Mouse (Mus musculus): Measurements from ENCODE around the gene Bola2. TPM values are rescaled to one million over a fixed set of nuclear protein-coding genes. Genes with fewer than 3 reads are reported as not detected.

Bola2 gene
- total and polyA plus RNA-seq, 3 experiments, result 163 to 436 TPM; not detected in 1

DNA sequence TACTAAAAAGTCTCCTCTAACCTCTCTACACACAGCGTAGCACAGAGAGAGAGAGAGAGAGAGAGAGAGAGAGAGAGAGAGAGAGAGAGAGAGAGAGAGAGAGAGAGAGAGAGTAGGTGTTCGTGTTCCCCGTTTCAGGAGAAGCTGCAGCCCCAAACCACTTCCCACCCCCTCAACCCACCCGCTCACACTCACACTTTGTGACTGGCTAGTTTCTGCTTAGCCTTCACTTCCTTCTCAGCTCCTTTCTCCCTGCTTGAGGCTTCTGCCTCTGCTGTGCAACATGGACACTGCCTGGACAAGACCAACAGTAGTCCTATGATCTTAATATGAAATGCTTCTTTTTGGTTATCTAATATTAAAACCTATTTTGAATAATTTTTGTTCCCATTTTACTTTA is 15.1 kb downstream of the Bola2 start:
- H3K36me3 ChIP-seq (ENCODE audit: control insufficient read depth in 1 of 2, insufficient read depth in 2 of 2, low read length in 2 of 2), result peaks cover 0 to 6% of the 10 kb centered on the region in 2 experiments; a peak in 2 of 4 replicates
- H3K79me2 ChIP-seq (ENCODE audit: control insufficient read depth, insufficient read depth, low read length, poor library complexity), result no peaks in the 10 kb centered on the region
- peaks cover 1 to 3% of the 10 kb centered on the region in 2 experiments; a peak in 2 of 4 replicates for H3K27me3 ChIP-seq (ENCODE audit: control insufficient read depth in 1 of 2, insufficient read depth in 2 of 2, low read length in 2 of 2)
- no peak overlapping the region for H3K27ac ChIP-seq (ENCODE audit: control insufficient read depth, low read depth, low read length)
- peaks cover 0 to 11% of the 10 kb centered on the region in 2 experiments; a peak in 2 of 4 replicates for H3K4me1 ChIP-seq (ENCODE audit: control insufficient read depth in 1 of 2, insufficient read depth in 2 of 2, low read length in 2 of 2)
- no peak overlapping the region for H3K9ac ChIP-seq (ENCODE audit: control insufficient read depth, low read depth, low read length, poor library complexity, severe bottlenecking)
- TF ChIP-seq JUND (IDR thresholded peaks at IDR 0.05; ENCODE audit: low read depth, low read length) (peak; percentile 84), TAL1 (IDR thresholded peaks at IDR 0.05; ENCODE audit: low read length) (no peak), USF1 (IDR thresholded peaks at IDR 0.05; ENCODE audit: low read depth, low read length) (no peak), RCOR1 (IDR thresholded peaks at IDR 0.05; ENCODE audit: low read depth, low read length) (no peak)
- H3K9me3 ChIP-seq (replicated peaks; ENCODE audit: insufficient read depth, low read length), result no peaks in the 10 kb centered on the region
- no peak for DNase-seq (ENCODE audit: low read depth, low spot score)
- no peak overlapping the region for H3K4me3 ChIP-seq (ENCODE audit: control insufficient read depth in 1 of 2, insufficient read depth in 1 of 2, low read depth in 2 of 2, low read length in 2 of 2)

GRCm38 (mm10) chr7:126711910-126712309 is 16.7 kb downstream of the Bola2 start:
- no peak for DNase-seq (ENCODE audit: low read depth, low spot score)
- no peak overlapping the region for H3K27ac ChIP-seq (ENCODE audit: control insufficient read depth, low read depth, low read length)
- H3K4me1 ChIP-seq (ENCODE audit: control insufficient read depth in 1 of 2, insufficient read depth in 2 of 2, low read length in 2 of 2), result peaks cover 0 to 6% of the 10 kb centered on the region in 2 experiments; a peak in 2 of 4 replicates
- peaks cover 0 to 4% of the 10 kb centered on the region in 2 experiments; a peak in 2 of 4 replicates for H3K36me3 ChIP-seq (ENCODE audit: control insufficient read depth in 1 of 2, insufficient read depth in 2 of 2, low read length in 2 of 2)
- H3K9me3 ChIP-seq (replicated peaks; ENCODE audit: insufficient read depth, low read length), result no peaks in the 10 kb centered on the region
- no peak overlapping the region for H3K4me3 ChIP-seq (ENCODE audit: control insufficient read depth in 1 of 2, insufficient read depth in 1 of 2, low read depth in 2 of 2, low read length in 2 of 2)
- H3K9ac ChIP-seq (ENCODE audit: control insufficient read depth, low read depth, low read length, poor library complexity, severe bottlenecking), result no peak overlapping the region
- H3K79me2 ChIP-seq (ENCODE audit: control insufficient read depth, insufficient read depth, low read length, poor library complexity), result no peaks in the 10 kb centered on the region
- peaks cover 3 to 4% of the 10 kb centered on the region in 2 experiments for H3K27me3 ChIP-seq (ENCODE audit: control insufficient read depth in 1 of 2, insufficient read depth in 2 of 2, low read length in 2 of 2)
- TF ChIP-seq MYB (IDR thresholded peaks at IDR 0.05; ENCODE audit: low read depth, low read length) (no peak), TAL1 (IDR thresholded peaks at IDR 0.05; ENCODE audit: low read length) (no peak), TBP (IDR thresholded peaks at IDR 0.05; ENCODE audit: low read depth, low read length) (no peak), MAFK (IDR thresholded peaks at IDR 0.05; ENCODE audit: borderline replicate concordance, low read depth, low read length) (no peak), NELFE (IDR thresholded peaks at IDR 0.05; ENCODE audit: low read depth, low read length) (no peak)

DNA sequence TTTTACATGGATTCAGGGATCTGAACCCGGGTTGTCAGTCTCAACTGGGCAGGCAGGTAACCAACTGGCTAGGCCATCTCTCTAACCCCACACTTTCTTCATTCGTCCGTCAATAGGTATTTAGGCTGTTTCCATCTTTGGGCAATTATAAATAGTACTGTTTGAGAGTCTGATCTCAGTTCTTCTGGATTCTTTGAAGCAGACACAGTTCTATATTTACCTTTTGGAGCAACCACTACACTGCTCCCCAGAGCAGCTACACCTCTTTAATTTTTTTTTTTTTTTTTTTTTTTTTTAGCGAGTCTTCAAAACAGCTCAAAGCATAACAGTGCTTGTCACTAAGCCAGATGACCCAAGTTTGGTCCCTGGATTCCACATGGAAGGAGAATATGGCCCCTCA is 20.5 kb downstream of the Bola2 start:
- Histone ChIP-seq H3K4me1 (ENCODE audit: control insufficient read depth in 1 of 2, insufficient read depth in 2 of 2, low read length in 2 of 2) (no peaks in the 10 kb centered on the region), H3K4me3 (ENCODE audit: control insufficient read depth in 1 of 2, insufficient read depth in 1 of 2, low read depth in 2 of 2, low read length in 2 of 2) (no peak overlapping the region), H3K27ac (ENCODE audit: control insufficient read depth, low read depth, low read length) (no peak overlapping the region), H3K79me2 (ENCODE audit: control insufficient read depth, insufficient read depth, low read length, poor library complexity) (no peaks in the 10 kb centered on the region), H3K9ac (ENCODE audit: control insufficient read depth, low read depth, low read length, poor library complexity, severe bottlenecking) (no peak overlapping the region), H3K27me3 (ENCODE audit: control insufficient read depth in 1 of 2, insufficient read depth in 2 of 2, low read length in 2 of 2) (peaks cover 3 to 7% of the 10 kb centered on the region in 2 experiments), H3K36me3 (ENCODE audit: control insufficient read depth in 1 of 2, insufficient read depth in 2 of 2, low read length in 2 of 2) (no peaks in the 10 kb centered on the region), H3K9me3 (replicated peaks; ENCODE audit: insufficient read depth, low read length) (no peaks in the 10 kb centered on the region)
- TF ChIP-seq BHLHE40 (IDR thresholded peaks at IDR 0.05; ENCODE audit: borderline replicate concordance, low read depth, low read length) (no peak), NELFE (IDR thresholded peaks at IDR 0.05; ENCODE audit: low read depth, low read length) (no peak), ZC3H11A (IDR thresholded peaks at IDR 0.05; ENCODE audit: low read depth, low read length) (no peak), GATA1 (IDR thresholded peaks at IDR 0.05; ENCODE audit: low read depth, low read length) (no peak), KAT2A (conservative IDR thresholded peaks at IDR 0.05; ENCODE audit: low read depth, low read length) (no peak), HCFC1 (IDR thresholded peaks at IDR 0.05; ENCODE audit: low read depth, low read length) (no peak), E2F4 (IDR thresholded peaks at IDR 0.05; ENCODE audit: borderline replicate concordance, low read depth, low read length) (no peak), MAZ (IDR thresholded peaks at IDR 0.05; ENCODE audit: low read depth, low read length) (no peak), POLR2AphosphoS5 (IDR thresholded peaks at IDR 0.05; ENCODE audit: borderline replicate concordance, low read depth, low read length) (no peak), POLR2AphosphoS2 (IDR thresholded peaks at IDR 0.05; ENCODE audit: low read length) (no peak), RCOR1 (IDR thresholded peaks at IDR 0.05; ENCODE audit: low read depth, low read length) (no peak), ZMIZ1 (IDR thresholded peaks at IDR 0.05; ENCODE audit: low read depth, low read length) (no peak), POLR2A (IDR thresholded peaks at IDR 0.05; ENCODE audit: control insufficient read depth in 1 of 2, insufficient read depth in 1 of 2, low read depth in 1 of 2, low read length in 2 of 2, poor library complexity in 1 of 2) (no peak), ELF1 (IDR thresholded peaks at IDR 0.05; ENCODE audit: low read depth, low read length) (no peak), NRF1 (IDR thresholded peaks at IDR 0.05; ENCODE audit: insufficient read depth, low read depth, low read length, poor library complexity, severe bottlenecking) (no peak)
- no peak for DNase-seq (ENCODE audit: low read depth, low spot score)

Measured in MEL (cell line).